Mouse (Mus musculus) heart, embryonic 16.5 days (tissue): ENCODE results near the gene Poc1a. TPM values are rescaled to one million over a fixed set of nuclear protein-coding genes. Genes with fewer than 3 reads are reported as not detected.

ENCODE experiments used
- polyA plus RNA-seq: library from polyadenylated mRNA; unstranded; fragments of >200 nt; fragmentation: Nextera tagmentation; extraction: Ambion mirVana; gene quantifications from 2 replicates; pipeline ENCODE4 v1.2.1, GENCODE M21; 2015

The Poc1a gene
- polyA plus RNA-seq, 1 experiment from 2014 or later = 30.6 TPM

Other genes starting within 250 kb of the Poc1a start
- 0.20 and 0.32 TPM in 2 replicates for gene Col6a4, start 184.3 kb upstream of the Poc1a start, polyA plus RNA-seq
- 1.2 TPM in 2 replicates for gene Glyctk, start 122.9 kb upstream of the Poc1a start, polyA plus RNA-seq
- 17.6 and 18.2 TPM in 2 replicates for gene Wdr82, start 110.1 kb upstream of the Poc1a start, polyA plus RNA-seq
- 25.0 and 27.7 TPM in 2 replicates for gene Ppm1m, start 81.3 kb upstream of the Poc1a start, polyA plus RNA-seq
- gene Twf2, start 78.0 kb upstream of the Poc1a start, polyA plus RNA-seq = 55.7 and 61.6 TPM in 2 replicates
- gene Tlr9, start 58.5 kb upstream of the Poc1a start, polyA plus RNA-seq = 0.05 and 0.09 TPM in 2 replicates
- 217 and 223 TPM in 2 replicates for gene Alas1, start 32.4 kb upstream of the Poc1a start, polyA plus RNA-seq
- 7.9 and 10.2 TPM in 2 replicates for gene Dusp7, start 87.6 kb downstream of the Poc1a start, polyA plus RNA-seq
- gene Rpl29, start 148.4 kb downstream of the Poc1a start, polyA plus RNA-seq = 476 and 565 TPM in 2 replicates
- gene Acy1, start 157.3 kb downstream of the Poc1a start, polyA plus RNA-seq = 27.5 and 27.8 TPM in 2 replicates
- gene Abhd14b, start 166.4 kb downstream of the Poc1a start, polyA plus RNA-seq = 10.0 and 10.7 TPM in 2 replicates
- gene Abhd14a, start 166.6 kb downstream of the Poc1a start, polyA plus RNA-seq = 60.5 and 61.0 TPM in 2 replicates
- gene Pcbp4, start 172.2 kb downstream of the Poc1a start, polyA plus RNA-seq = 64.8 and 69.9 TPM in 2 replicates
- gene Gpr62, start 184.9 kb downstream of the Poc1a start, polyA plus RNA-seq = 0.13 and 0.16 TPM in 2 replicates
- 29.6 and 31.8 TPM in 2 replicates for gene Rrp9, start 194.9 kb downstream of the Poc1a start, polyA plus RNA-seq
- 3.1 and 4.0 TPM in 2 replicates for gene Parp3, start 195.9 kb downstream of the Poc1a start, polyA plus RNA-seq
- gene Iqcf1, start 218.9 kb downstream of the Poc1a start, polyA plus RNA-seq = not detected in 2 replicates
- not detected in 2 replicates for gene Iqcf5, start 233.5 kb downstream of the Poc1a start, polyA plus RNA-seq